Mouse (Mus musculus) limb, embryonic 11.5 days (tissue): ENCODE measurements at regions not wholly inside any gene's neighbourhood (a gene's known extent, or its start where the extent isn't known, plus 50 kb on each side); places are given as distances from the start of the nearest gene placed in this dataset.

Experiments used
- ATAC-seq: fragments of 200-750 bp; cut with Nextera tagmentation; 2 replicates; pipeline ENCODE4 v1.8.0; 2017; ENCODE audit warnings: low read depth; ENCODE audit not compliant: insufficient number of reproducible peaks, low FRiP score, low TSS enrichment
- DNase-seq: peaks from one replicate; pipeline ENCODE4 v3.0.0-alpha.2; 2015; ENCODE audit warnings: low spot score
- H3K27ac ChIP-seq: fragments of 300-500 bp; sonication (generic); replicated peaks from 2 replicates; pipeline ENCODE4 v1.5.1; 2014; ENCODE audit warnings: low read depth, mild to moderate bottlenecking, low read length
- H3K27me3 ChIP-seq: fragments of 300-500 bp; sonication (generic); 2 replicates; pipeline ENCODE4 v1.6.1; 2014; ENCODE audit warnings: mild to moderate bottlenecking, low read length, mixed read lengths; ENCODE audit not compliant: control insufficient read depth, insufficient read depth
- H3K36me3 ChIP-seq: fragments of 300-500 bp; sonication (generic); 2 replicates; pipeline ENCODE4 v1.6.1; 2014; ENCODE audit warnings: mild to moderate bottlenecking, low read length, moderate library complexity, mixed read lengths; ENCODE audit not compliant: control insufficient read depth, insufficient read depth
- H3K4me1 ChIP-seq: fragments of 300-500 bp; sonication (generic); 2 replicates; pipeline ENCODE4 v1.6.1; 2014; ENCODE audit warnings: low read length, mixed read lengths; ENCODE audit not compliant: control insufficient read depth, insufficient read depth
- H3K4me2 ChIP-seq: fragments of 300-500 bp; sonication (generic); 2 replicates; pipeline ENCODE4 v1.6.1; 2014; ENCODE audit warnings: low read depth, mild to moderate bottlenecking, moderate library complexity; ENCODE audit not compliant: severe bottlenecking
- H3K4me3 ChIP-seq: fragments of 300-500 bp; sonication (generic); 2 replicates; pipeline ENCODE4 v1.5.1; 2014; ENCODE audit warnings: low read depth, low read length
- H3K9ac ChIP-seq: fragments of 300-500 bp; sonication (generic); 2 replicates; pipeline ENCODE4 v1.6.1; 2014; ENCODE audit warnings: mild to moderate bottlenecking, low read length
- H3K9me3 ChIP-seq: fragments of 300-500 bp; sonication (generic); 2 replicates; pipeline ENCODE4 v1.6.1; 2016; ENCODE audit warnings: low read length; ENCODE audit not compliant: control insufficient read depth
- WGBS: fragments of 180-500 bp; shearing (Covaris S2); extraction: QIAGEN DNeasy Blood & Tissue Kit; methylation state at CpG from one replicate; pipeline ENCODE4 v1.1.7; 2014; 5-methylcytosine and 5-hydroxymethylcytosine counted together

DNA sequence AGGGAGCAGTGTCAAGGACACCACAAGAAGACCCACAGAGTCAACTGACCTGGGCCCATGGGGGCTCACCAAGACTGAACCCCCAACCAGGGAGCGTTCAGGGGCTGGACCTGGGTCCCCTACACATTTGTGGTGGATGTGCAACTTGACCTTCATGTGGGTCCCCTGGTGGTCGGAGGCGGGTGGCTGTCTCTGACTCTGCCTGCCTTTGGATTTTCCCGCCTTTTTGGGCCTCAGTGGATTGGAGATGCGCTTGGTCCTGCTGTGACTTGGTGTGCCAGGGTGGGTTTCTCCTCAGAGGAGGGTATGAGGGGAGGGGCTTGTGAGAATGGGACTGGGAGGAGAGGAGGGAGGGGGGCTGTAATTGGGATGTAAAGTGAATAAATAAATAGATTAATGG is 99.3 kb upstream of the Armc2 start:
- Histone ChIP-seq H3K36me3 (no peaks in the 10 kb centered on the region), H3K4me3 (no peak overlapping the region), H3K4me2 (no peak overlapping the region), H3K9me3 (no peaks in the 10 kb centered on the region), H3K4me1 (peaks cover 13% of the 10 kb centered on the region), H3K27me3 (no peaks in the 10 kb centered on the region), H3K9ac (no peak overlapping the region), H3K27ac (no peak overlapping the region)
- DNase-seq (no peak), ATAC-seq (no peak)
- WGBS, result 92% methylated on average over 5 of the region's 5 CpGs

DNA sequence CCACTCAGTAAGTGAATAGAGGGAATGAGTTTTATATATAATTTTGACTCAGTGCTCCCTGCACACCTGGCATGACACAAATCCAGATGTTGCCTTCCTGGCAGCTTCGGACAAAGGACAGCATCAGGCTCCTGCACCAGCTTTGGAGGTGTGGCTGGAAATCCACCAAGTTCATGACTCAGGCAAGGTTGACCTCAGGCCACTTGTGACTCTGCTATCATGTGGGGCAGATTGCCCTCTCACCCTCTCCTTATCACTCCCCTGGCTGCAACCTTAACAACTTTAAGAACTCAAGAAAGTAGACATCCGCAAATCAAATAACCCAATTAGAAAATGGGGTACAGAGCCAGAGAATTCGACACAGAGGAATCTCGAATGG is 97.7 kb upstream of the Armc2 start:
- H3K4me3 ChIP-seq, result no peak overlapping the region
- H3K4me1 ChIP-seq, result peaks cover 13% of the 10 kb centered on the region
- no peak overlapping the region for H3K27ac ChIP-seq
- no peaks in the 10 kb centered on the region for H3K36me3 ChIP-seq
- no peaks in the 10 kb centered on the region for H3K27me3 ChIP-seq
- H3K4me2 ChIP-seq, result no peak overlapping the region
- 80% methylated on average over 4 of the region's 4 CpGs for WGBS
- ATAC-seq (no peak), DNase-seq (no peak)
- no peaks in the 10 kb centered on the region for H3K9me3 ChIP-seq
- H3K9ac ChIP-seq, result no peak overlapping the region

DNA sequence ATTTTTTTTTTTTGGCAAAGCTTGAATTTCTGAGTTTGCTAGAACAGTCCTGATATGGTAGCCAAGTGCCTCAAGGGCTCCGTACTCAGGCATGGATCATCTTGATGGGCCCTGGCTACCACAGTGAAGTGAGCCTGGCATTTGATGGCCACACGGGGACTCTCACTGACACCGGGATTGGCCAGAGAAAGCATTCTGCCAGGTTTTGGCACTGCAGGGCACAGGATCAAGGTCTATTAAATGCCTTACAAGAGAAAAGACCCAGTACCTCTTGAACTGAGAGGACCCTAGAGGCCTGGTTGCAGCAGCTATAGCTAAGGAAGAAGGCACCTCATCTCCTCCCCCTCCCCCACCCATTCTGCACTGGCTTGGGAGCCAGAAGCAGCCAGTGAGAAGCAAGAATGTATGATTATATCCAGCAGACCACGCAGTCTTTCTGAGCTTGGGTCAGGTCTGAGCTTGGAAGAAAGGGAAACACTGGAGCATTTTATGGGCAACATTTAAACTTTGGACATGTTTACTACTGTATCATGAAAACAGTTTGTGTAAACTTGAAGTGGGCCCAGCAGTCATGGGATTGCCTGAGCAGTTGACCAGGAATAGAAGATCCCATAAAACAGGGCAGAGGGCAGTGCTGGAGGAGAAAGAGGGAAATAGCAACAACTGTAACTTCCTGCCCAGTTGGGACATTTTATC is 97.1 kb upstream of the Armc2 start:
- Histone ChIP-seq H3K27me3 (no peaks in the 10 kb centered on the region), H3K9me3 (no peaks in the 10 kb centered on the region), H3K4me2 (no peak overlapping the region), H3K27ac (0 out of 2 replicates have a peak overlapping the region, but pooled peaks have one; percentile 47), H3K4me3 (no peak overlapping the region), H3K4me1 (peaks cover 13% of the 10 kb centered on the region), H3K36me3 (no peaks in the 10 kb centered on the region), H3K9ac (no peak overlapping the region)
- ATAC-seq (no peak), DNase-seq (no peak)
- 83% methylated on average over 4 of the region's 4 CpGs for WGBS

DNA sequence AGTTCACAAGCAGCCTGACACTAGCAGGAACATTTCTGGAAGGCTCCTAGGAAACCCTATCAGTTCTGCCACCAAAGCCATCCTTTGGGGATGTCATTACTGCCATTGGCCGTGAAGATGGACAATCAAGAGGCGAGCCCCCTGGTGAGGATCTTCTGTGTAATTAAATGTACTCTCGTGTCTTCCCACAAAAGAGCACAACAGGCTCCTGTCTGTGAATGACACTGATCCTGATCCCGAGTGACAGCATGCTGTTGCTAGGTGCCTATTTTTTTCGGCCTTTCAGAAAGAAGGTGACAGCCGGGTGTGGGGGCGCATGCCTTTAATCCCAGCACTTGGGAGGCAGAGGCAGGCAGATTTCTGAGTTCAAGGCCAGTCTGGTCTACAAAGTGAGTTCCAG is 92.5 kb upstream of the Armc2 start:
- Histone ChIP-seq H3K27me3 (no peaks in the 10 kb centered on the region), H3K9me3 (no peaks in the 10 kb centered on the region), H3K4me3 (no peak overlapping the region), H3K4me1 (peaks cover 14% of the 10 kb centered on the region), H3K36me3 (no peaks in the 10 kb centered on the region), H3K4me2 (no peak overlapping the region), H3K27ac (no peak overlapping the region), H3K9ac (no peak overlapping the region)
- 84% methylated on average over 7 of the region's 7 CpGs for WGBS
- DNase-seq, result no peak
- no peak for ATAC-seq

DNA sequence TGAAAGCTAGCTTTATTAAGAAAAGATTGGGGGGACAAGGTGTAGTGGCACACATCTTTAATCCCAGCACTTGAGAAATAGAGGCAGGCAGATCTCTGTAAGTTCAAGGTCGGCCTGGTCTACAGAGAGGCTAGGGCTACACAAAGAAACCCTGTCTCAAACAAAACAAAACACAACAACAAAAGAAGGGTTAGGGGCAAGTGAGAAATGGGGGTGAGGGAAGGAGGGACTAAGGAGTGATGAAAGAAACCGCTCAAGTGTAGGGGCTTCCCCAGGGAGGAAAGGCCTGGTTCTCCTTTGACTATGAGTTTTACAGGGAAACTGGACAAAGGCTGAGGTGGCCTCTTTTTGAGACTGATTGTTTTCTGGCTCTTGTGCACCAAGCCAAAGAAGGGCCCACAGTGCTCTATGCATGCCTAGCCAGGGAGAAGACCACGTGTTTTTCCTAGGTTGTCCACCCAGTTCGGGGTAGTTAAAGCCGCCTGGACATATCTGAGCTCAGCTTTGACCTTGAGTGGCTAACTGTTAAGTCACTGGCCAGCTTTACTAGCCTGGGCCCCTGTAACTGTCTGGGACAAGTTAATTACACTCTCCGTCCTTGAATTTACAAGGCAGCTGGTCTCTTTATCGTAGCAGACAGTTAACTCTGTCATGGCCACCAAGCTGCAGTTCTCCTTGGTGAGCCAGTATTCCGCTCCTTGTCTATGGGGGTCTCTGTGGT is 90.2 kb upstream of the Armc2 start:
- Histone ChIP-seq H3K4me1 (peaks cover 8% of the 10 kb centered on the region), H3K27me3 (no peaks in the 10 kb centered on the region), H3K9me3 (no peaks in the 10 kb centered on the region), H3K4me2 (no peak overlapping the region), H3K36me3 (no peaks in the 10 kb centered on the region), H3K27ac (peak overlapping the region; percentile 43; the same call in 1 of the 2 replicates), H3K4me3 (no peak overlapping the region), H3K9ac (no peak overlapping the region)
- peak; percentile 58 for DNase-seq
- 39% methylated on average over 8 of the region's 8 CpGs for WGBS
- ATAC-seq, result peak; percentile 54; the same call in 1 of the 2 replicates

DNA sequence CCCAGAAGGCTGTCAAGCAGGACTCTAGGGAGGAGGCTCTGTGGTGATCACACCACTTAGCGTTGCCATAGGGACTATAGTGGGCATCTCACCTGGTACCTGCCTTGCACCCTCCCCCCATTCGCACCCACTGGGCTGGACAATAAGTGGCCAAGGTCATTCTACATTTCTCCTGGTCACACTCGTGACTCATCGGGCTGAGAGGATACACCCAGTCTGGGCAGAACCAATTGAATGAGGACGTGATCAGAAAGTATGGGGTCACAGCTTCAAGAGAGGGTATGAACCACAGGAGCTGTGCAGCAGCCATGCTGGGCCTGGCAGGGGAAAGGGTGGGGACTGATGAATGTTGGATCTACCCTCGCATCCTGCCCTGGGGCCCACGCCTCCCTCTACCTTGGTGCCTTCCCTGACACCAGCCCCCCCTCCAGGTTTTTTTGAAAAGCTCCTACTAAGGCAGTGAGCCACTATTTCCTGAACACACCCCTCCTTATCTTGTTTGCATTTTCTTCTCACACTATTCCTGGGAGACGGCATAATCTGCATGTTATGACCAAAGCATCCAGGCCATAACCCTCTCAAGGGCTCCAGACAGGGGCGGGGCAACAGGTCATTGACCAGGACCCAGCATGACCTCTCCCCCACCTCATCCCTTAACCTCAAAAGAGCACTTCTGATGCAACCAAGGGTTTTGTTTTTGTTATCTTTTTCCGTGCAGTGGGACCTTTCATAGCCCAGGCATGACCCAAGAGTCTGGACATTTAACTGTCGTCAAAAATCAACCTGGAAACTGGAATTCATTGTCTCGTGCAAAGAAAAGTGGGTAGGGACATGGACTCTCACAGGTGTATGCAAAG is 89.4 kb upstream of the Armc2 start:
- no peak for DNase-seq
- Histone ChIP-seq H3K4me1 (peaks cover 8% of the 10 kb centered on the region), H3K4me3 (no peak overlapping the region), H3K27me3 (no peaks in the 10 kb centered on the region), H3K9me3 (no peaks in the 10 kb centered on the region), H3K9ac (no peak overlapping the region), H3K27ac (no peak overlapping the region), H3K4me2 (no peak overlapping the region), H3K36me3 (no peaks in the 10 kb centered on the region)
- 76% methylated on average over 12 of the region's 12 CpGs for WGBS
- ATAC-seq, result no peak

DNA sequence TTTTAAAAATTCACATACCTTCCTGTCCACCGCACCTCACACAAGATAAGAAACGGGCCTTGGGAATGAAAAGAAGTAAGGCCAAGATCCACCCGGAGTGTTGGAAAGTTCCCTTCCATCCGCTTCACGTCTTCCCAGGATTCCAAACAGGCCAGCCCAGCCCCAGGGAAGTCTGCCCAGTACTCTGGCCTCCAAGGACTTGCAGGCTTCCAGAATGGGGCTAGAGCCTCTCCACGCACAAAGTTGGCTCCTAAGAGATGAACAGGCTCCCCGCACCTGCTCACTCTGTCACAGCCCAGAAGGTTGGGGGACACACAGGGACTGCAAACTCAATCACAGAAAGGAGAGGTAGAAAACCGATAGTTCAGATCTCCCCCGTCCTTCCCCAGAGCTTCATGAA is 88.4 kb upstream of the Armc2 start:
- Histone ChIP-seq H3K27ac (no peak overlapping the region), H3K36me3 (no peaks in the 10 kb centered on the region), H3K9me3 (no peaks in the 10 kb centered on the region), H3K9ac (no peak overlapping the region), H3K4me1 (peaks cover 8% of the 10 kb centered on the region), H3K4me2 (no peak overlapping the region), H3K4me3 (no peak overlapping the region), H3K27me3 (no peaks in the 10 kb centered on the region)
- no peak for DNase-seq
- 91% methylated on average over 9 of the region's 9 CpGs for WGBS
- ATAC-seq, result no peak

DNA sequence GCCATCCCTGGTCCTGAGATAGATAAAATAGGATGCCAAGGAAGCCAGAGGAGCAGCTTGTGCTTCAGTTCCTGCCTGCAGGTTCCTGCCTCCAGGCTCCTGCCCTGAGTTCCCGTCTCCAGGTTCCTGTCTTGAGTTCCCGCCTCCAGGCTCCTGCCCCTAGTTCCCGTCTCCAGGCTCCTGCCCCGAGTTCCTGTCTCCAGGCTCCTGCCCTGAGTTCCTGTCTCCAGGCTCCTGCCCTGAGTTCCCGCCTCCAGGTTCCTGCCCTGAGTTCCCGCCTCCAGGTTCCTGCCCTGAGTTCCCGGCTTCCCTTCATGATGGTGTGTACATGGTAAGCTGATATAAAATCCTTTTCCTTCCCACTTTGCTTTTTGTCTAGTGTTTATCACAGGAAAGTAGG is 86.8 kb upstream of the Armc2 start:
- no peaks in the 10 kb centered on the region for H3K36me3 ChIP-seq
- H3K4me2 ChIP-seq, result no peak overlapping the region
- no peaks in the 10 kb centered on the region for H3K9me3 ChIP-seq
- peaks cover 8% of the 10 kb centered on the region for H3K4me1 ChIP-seq
- no peak overlapping the region for H3K4me3 ChIP-seq
- H3K9ac ChIP-seq, result no peak overlapping the region
- no peak overlapping the region for H3K27ac ChIP-seq
- no peak for DNase-seq
- no peak for ATAC-seq
- H3K27me3 ChIP-seq, result no peaks in the 10 kb centered on the region
- WGBS, result 87% methylated on average over 7 of the region's 7 CpGs
